Mouse (Mus musculus): ENCODE data around the gene Mmp20.

GRCm38 (mm10) chr9:7647901-7648300 is 19.9 kb downstream of the Mmp20 start:
- no peak for TF ChIP-seq CTCF (IDR thresholded peaks at IDR 0.05; ENCODE audit: low read depth)
- no peak for TF ChIP-seq EP300 (IDR thresholded peaks at IDR 0.05; ENCODE audit: low read depth)

Measured in liver, embryonic 14.5 days (tissue).